Mouse (Mus musculus) heart, embryonic 11.5 days (tissue): ENCODE data around the gene Klhl9. TPM values are rescaled to one million over a fixed set of nuclear protein-coding genes. Genes with fewer than 3 reads are reported as not detected.
"Not testable (repeated sequence)": the region's sequence is repeated elsewhere in the genome, so short reads cannot be mapped to it uniquely, and the experiment has no call there.

Experiments
- ATAC-seq: fragments of 200-750 bp; cut with Nextera tagmentation; replicated peaks from 2 replicates; pipeline ENCODE4 v1.8.0; 2017; ENCODE audit warnings: moderate library complexity; ENCODE audit not compliant: insufficient number of reproducible peaks, low FRiP score, low TSS enrichment
- H3K27ac ChIP-seq: fragments of 300-500 bp; sonication (generic); 2 replicates; pipeline ENCODE4 v1.5.1; 2014; ENCODE audit warnings: mild to moderate bottlenecking, low read depth, low read length
- H3K27me3 ChIP-seq: fragments of 300-500 bp; sonication (generic); 2 replicates; pipeline ENCODE4 v1.6.1; 2014; ENCODE audit warnings: mild to moderate bottlenecking, low read length, mixed read lengths; ENCODE audit not compliant: control insufficient read depth, insufficient read depth
- H3K36me3 ChIP-seq: fragments of 300-500 bp; sonication (generic); 2 replicates; pipeline ENCODE4 v1.6.1; 2014; ENCODE audit warnings: mild to moderate bottlenecking, low read length, moderate library complexity, mixed read lengths; ENCODE audit not compliant: control insufficient read depth, insufficient read depth
- H3K4me1 ChIP-seq: fragments of 300-500 bp; sonication (generic); 2 replicates; pipeline ENCODE4 v1.6.1; 2014; ENCODE audit warnings: low read length; ENCODE audit not compliant: control insufficient read depth, insufficient read depth
- H3K4me2 ChIP-seq: fragments of 300-500 bp; sonication (generic); 2 replicates; pipeline ENCODE4 v1.6.1; 2014; ENCODE audit warnings: mild to moderate bottlenecking, moderate library complexity
- H3K4me3 ChIP-seq: fragments of 300-500 bp; sonication (generic); 2 replicates; pipeline ENCODE4 v1.5.1; 2014; ENCODE audit warnings: low read depth, low read length
- H3K9ac ChIP-seq: fragments of 300-500 bp; sonication (generic); 2 replicates; pipeline ENCODE4 v1.6.1; 2014; ENCODE audit warnings: mild to moderate bottlenecking, low read depth, low read length, moderate library complexity
- H3K9me3 ChIP-seq: fragments of 300-500 bp; sonication (generic); replicated peaks from 2 replicates; pipeline ENCODE4 v1.6.1; 2016; ENCODE audit warnings: low read length; ENCODE audit not compliant: control insufficient read depth
- WGBS: fragments of 180-500 bp; shearing (Covaris S2); extraction: QIAGEN DNeasy Blood & Tissue Kit; methylation state at CpG from one replicate; pipeline ENCODE4 v1.1.7; 2014; ENCODE audit not compliant: insufficient replicate concordance; 5-methylcytosine and 5-hydroxymethylcytosine counted together
- polyA plus RNA-seq: library from polyadenylated mRNA; unstranded; fragments of >200 nt; fragmentation: Nextera tagmentation; extraction: Ambion mirVana; gene quantifications from 2 replicates; pipeline ENCODE4 v1.2.1, GENCODE M21; 2014

Gene Klhl9
- 99.9 and 113 TPM in 2 replicates for polyA plus RNA-seq

- Histone ChIP-seq H3K27ac (peak within 1 kb of the TSS; percentile 98), H3K4me3 (peak within 1 kb of the TSS; percentile 87), H3K27me3 (no peaks in the 10 kb centered on the region), H3K9ac (peak within 1 kb of the TSS; percentile 98), H3K4me2 (peak within 1 kb of the TSS; percentile 76), H3K36me3 (peaks cover 9% of the 10 kb centered on the region; the same call in 1 of the 2 replicates), H3K4me1 (peaks cover 15% of the 10 kb centered on the region), H3K9me3 (no peaks in the 10 kb centered on the region)
- peak; percentile 96 for ATAC-seq
- WGBS: under 1% methylated on average over 76 of the region's 82 CpGs
These were observed at the start of gene Klhl9, which contains the start of gene Gm26566 for GRCm38 (mm10) chr4:88721791-88722721. Klhl9 (minus strand) TSS chr4:88722465. Gm26566 (plus strand) TSS chr4:88721805.

GRCm38 (mm10) chr4:88763384-88764018 lies 41.2 kb upstream of the Klhl9 start:
- H3K9me3 ChIP-seq, H3K27me3 ChIP-seq, ATAC-seq, H3K4me1 ChIP-seq, H3K9ac ChIP-seq, H3K36me3 ChIP-seq, H3K27ac ChIP-seq: not testable (repeated sequence)
- H3K4me2 ChIP-seq: peak overlapping the region; percentile 44
- H3K4me3 ChIP-seq: peak overlapping the region; percentile 25; the same call in 1 of the 2 replicates
- WGBS: 4% methylated on average over 24 of the region's 42 CpGs

- H3K9me3 ChIP-seq, H3K4me3 ChIP-seq, H3K27me3 ChIP-seq, H3K4me2 ChIP-seq, H3K4me1 ChIP-seq, H3K27ac ChIP-seq, ATAC-seq, H3K9ac ChIP-seq, H3K36me3 ChIP-seq: not testable (repeated sequence)
- 44% methylated on average over 8 of the region's 9 CpGs for WGBS
These were observed 40.1 kb upstream of the Klhl9 start for GRCm38 (mm10) chr4:88762341-88762740.

- WGBS: 69% methylated on average over 6 of the region's 8 CpGs
- H3K27ac ChIP-seq, H3K27me3 ChIP-seq, H3K4me2 ChIP-seq, H3K9me3 ChIP-seq, ATAC-seq, H3K4me3 ChIP-seq, H3K9ac ChIP-seq, H3K4me1 ChIP-seq, H3K36me3 ChIP-seq: not testable (repeated sequence)
These were observed 39.5 kb upstream of the Klhl9 start for GRCm38 (mm10) chr4:88761776-88762175.

- not testable (repeated sequence) for H3K9ac ChIP-seq, H3K4me1 ChIP-seq, H3K9me3 ChIP-seq, H3K36me3 ChIP-seq, ATAC-seq, H3K27me3 ChIP-seq
- H3K4me2 ChIP-seq: peak overlapping the region; percentile 49
- H3K4me3 ChIP-seq: peak overlapping the region; percentile 27; the same call in 1 of the 2 replicates
- peak overlapping the region; percentile 29; the same call in 1 of the 2 replicates for H3K27ac ChIP-seq
- 0% methylated on average over 24 of the region's 28 CpGs for WGBS
These were observed 38.2 kb upstream of the Klhl9 start for GRCm38 (mm10) chr4:88760431-88760830.

GRCm38 (mm10) chr4:88759610-88760268 lies 37.5 kb upstream of the Klhl9 start, which contains the start of gene Gm13283:
Gm13283 (plus strand) TSS chr4:88760119.
- H3K4me1 ChIP-seq, H3K9me3 ChIP-seq, ATAC-seq, H3K36me3 ChIP-seq, H3K9ac ChIP-seq, H3K27me3 ChIP-seq: not testable (repeated sequence)
- Histone ChIP-seq H3K4me2 (peak within 1 kb of the TSS; percentile 49), H3K4me3 (peak within 1 kb of the TSS; percentile 27; the same call in 1 of the 2 replicates), H3K27ac (peak within 1 kb of the TSS; percentile 29; the same call in 1 of the 2 replicates)
- 20% methylated on average over 7 of the region's 14 CpGs for WGBS

- H3K27me3 ChIP-seq, H3K27ac ChIP-seq, H3K4me1 ChIP-seq, ATAC-seq, H3K36me3 ChIP-seq, H3K4me3 ChIP-seq, H3K9ac ChIP-seq, H3K9me3 ChIP-seq, H3K4me2 ChIP-seq: not testable (repeated sequence)
- WGBS: 82% methylated on average over 7 of the region's 9 CpGs
These were observed 36.5 kb upstream of the Klhl9 start for GRCm38 (mm10) chr4:88758751-88759150.

GRCm38 (mm10) chr4:88757628-88758031 lies 35.4 kb upstream of the Klhl9 start:
- under 1% methylated on average over 18 of the region's 21 CpGs for WGBS
- peak overlapping the region; percentile 51 for H3K4me3 ChIP-seq
- not testable (repeated sequence) for H3K36me3 ChIP-seq

More at GRCm38 (mm10) chr4:88757628-88758031, 35.4 kb upstream of the Klhl9 start:
- Histone ChIP-seq H3K4me2 (peak overlapping the region; percentile 69), H3K27ac (peak overlapping the region; percentile 94)
- not testable (repeated sequence) for H3K4me1 ChIP-seq, H3K27me3 ChIP-seq, H3K9me3 ChIP-seq, H3K9ac ChIP-seq
- ATAC-seq: peak; percentile 93
